Mouse (Mus musculus): ENCODE measurements around the gene Rimbp3. TPM values are rescaled to one million over a fixed set of nuclear protein-coding genes. Genes with fewer than 3 reads are reported as not detected.

Rimbp3 gene
- total and polyA plus RNA-seq, 2 experiments from 2014 or later = 1.7 to 4.9 TPM

GRCm38 (mm10) chr16:17200121-17200952 lies 8.1 kb upstream of the Rimbp3 start:
- no peak for DNase-seq (ENCODE audit: low spot score)
- H3K27ac ChIP-seq (ENCODE audit: low read depth, low read length) = peak overlapping the region; percentile 80
- peaks cover 5% of the 10 kb centered on the region; the same call in 1 of the 2 replicates for H3K4me1 ChIP-seq (ENCODE audit: insufficient read depth, low read length)
- 8% methylated on average over 24 of the region's 24 CpGs for WGBS
- no peaks in the 10 kb centered on the region for H3K36me3 ChIP-seq (ENCODE audit: insufficient read depth, low read length)
- H3K27me3 ChIP-seq (ENCODE audit: insufficient read depth, low read length) = no peaks in the 10 kb centered on the region
- no peak for TF ChIP-seq CTCF (IDR thresholded peaks at IDR 0.05)
- peak overlapping the region; percentile 99 for H3K4me3 ChIP-seq (ENCODE audit: low read depth, low read length)
- peak overlapping the region; percentile 99 for H3K9ac ChIP-seq (replicated peaks; ENCODE audit: low read length, poor library complexity, severe bottlenecking)
- 0 out of 2 replicates have a peak, but pooled peaks have one; percentile 3 for ATAC-seq (ENCODE audit: low FRiP score)
- no peaks in the 10 kb centered on the region for H3K9me3 ChIP-seq (ENCODE audit: low read length)
- peak overlapping the region; percentile 81 for H3K4me2 ChIP-seq (ENCODE audit: low read depth, low read length, poor library complexity, severe bottlenecking)

- Histone ChIP-seq H3K27me3 (ENCODE audit: insufficient read depth, low read length) (no peaks in the 10 kb centered on the region), H3K27ac (ENCODE audit: low read depth, low read length) (peak overlapping the region; percentile 80), H3K4me2 (ENCODE audit: low read depth, low read length, poor library complexity, severe bottlenecking) (peak overlapping the region; percentile 81), H3K9ac (replicated peaks; ENCODE audit: low read length, poor library complexity, severe bottlenecking) (peak overlapping the region; percentile 99), H3K36me3 (ENCODE audit: insufficient read depth, low read length) (no peaks in the 10 kb centered on the region), H3K4me3 (ENCODE audit: low read depth, low read length) (peak overlapping the region; percentile 99), H3K4me1 (ENCODE audit: insufficient read depth, low read length) (peaks cover 5% of the 10 kb centered on the region; the same call in 1 of the 2 replicates), H3K9me3 (ENCODE audit: low read length) (no peaks in the 10 kb centered on the region)
- peak; percentile 90 for ATAC-seq (ENCODE audit: low FRiP score)
- peak; percentile 86 for DNase-seq (ENCODE audit: low spot score)
- WGBS = under 1% methylated on average over 62 of the region's 72 CpGs
- peak; percentile 4; the same call in 1 of the 2 replicates for TF ChIP-seq CTCF (IDR thresholded peaks at IDR 0.05)
Observed at GRCm38 (mm10) chr16:17200953-17201707, 7.3 kb upstream of the Rimbp3 start.

GRCm38 (mm10) chr16:17201977-17202376 lies 6.4 kb upstream of the Rimbp3 start:
- Histone ChIP-seq H3K36me3 (ENCODE audit: insufficient read depth, low read length) (no peaks in the 10 kb centered on the region), H3K27ac (ENCODE audit: low read depth, low read length) (no peak overlapping the region), H3K27me3 (ENCODE audit: insufficient read depth, low read length) (no peaks in the 10 kb centered on the region), H3K4me3 (ENCODE audit: low read depth, low read length) (no peak overlapping the region), H3K9me3 (ENCODE audit: low read length) (no peaks in the 10 kb centered on the region), H3K4me1 (ENCODE audit: insufficient read depth, low read length) (peaks cover 5% of the 10 kb centered on the region; the same call in 1 of the 2 replicates), H3K4me2 (ENCODE audit: low read depth, low read length, poor library complexity, severe bottlenecking) (no peak overlapping the region), H3K9ac (replicated peaks; ENCODE audit: low read length, poor library complexity, severe bottlenecking) (no peak overlapping the region)
- peak; percentile 55 for DNase-seq (ENCODE audit: low spot score)
- TF ChIP-seq CTCF (IDR thresholded peaks at IDR 0.05) = peak; percentile 71
- peak; percentile 70 for ATAC-seq (ENCODE audit: low FRiP score)
- WGBS = 49% methylated on average over 2 of the region's 2 CpGs

GRCm38 (mm10) chr16:17202549-17202948 lies 5.9 kb upstream of the Rimbp3 start, which contains the start of gene Ube2l3:
Ube2l3 (minus strand) TSS chr16:17202649.
- Histone ChIP-seq H3K27me3 (ENCODE audit: insufficient read depth, low read length) (no peaks in the 10 kb centered on the region), H3K4me3 (ENCODE audit: low read depth, low read length) (peak within 1 kb of the TSS; percentile 99), H3K36me3 (ENCODE audit: insufficient read depth, low read length) (no peaks in the 10 kb centered on the region), H3K9ac (replicated peaks; ENCODE audit: low read length, poor library complexity, severe bottlenecking) (peak within 1 kb of the TSS; percentile 99; the same call in 1 of the 2 replicates), H3K27ac (ENCODE audit: low read depth, low read length) (peak within 1 kb of the TSS; percentile 80), H3K4me2 (ENCODE audit: low read depth, low read length, poor library complexity, severe bottlenecking) (peak within 1 kb of the TSS; percentile 81), H3K4me1 (ENCODE audit: insufficient read depth, low read length) (peaks cover 5% of the 10 kb centered on the region; the same call in 1 of the 2 replicates), H3K9me3 (ENCODE audit: low read length) (no peaks in the 10 kb centered on the region)
- ATAC-seq (ENCODE audit: low FRiP score) (no peak), DNase-seq (ENCODE audit: low spot score) (no peak)
- TF ChIP-seq CTCF (IDR thresholded peaks at IDR 0.05) = no peak
- WGBS = 85% methylated on average over 1 of the region's 1 CpGs

GRCm38 (mm10) chr16:17204990-17205389 lies 3.4 kb upstream of the Rimbp3 start:
- Histone ChIP-seq H3K4me1 (ENCODE audit: insufficient read depth, low read length) (peaks cover 5% of the 10 kb centered on the region; the same call in 1 of the 2 replicates), H3K4me3 (ENCODE audit: low read depth, low read length) (no peak overlapping the region), H3K27ac (ENCODE audit: low read depth, low read length) (no peak overlapping the region), H3K9me3 (ENCODE audit: low read length) (no peaks in the 10 kb centered on the region), H3K36me3 (ENCODE audit: insufficient read depth, low read length) (no peaks in the 10 kb centered on the region), H3K4me2 (ENCODE audit: low read depth, low read length, poor library complexity, severe bottlenecking) (no peak overlapping the region), H3K9ac (replicated peaks; ENCODE audit: low read length, poor library complexity, severe bottlenecking) (no peak overlapping the region), H3K27me3 (ENCODE audit: insufficient read depth, low read length) (no peaks in the 10 kb centered on the region)
- peak; percentile 79 for TF ChIP-seq CTCF (IDR thresholded peaks at IDR 0.05)
- 4% methylated on average over 6 of the region's 6 CpGs for WGBS
- ATAC-seq (ENCODE audit: low FRiP score) (no peak), DNase-seq (ENCODE audit: low spot score) (peak; percentile 46)
